Mouse (Mus musculus) kidney, embryonic 14.5 days (tissue): ENCODE results near the gene C130074G19Rik. TPM values are rescaled to one million over a fixed set of nuclear protein-coding genes. Genes with fewer than 3 reads are reported as not detected.

ENCODE experiments used
- ATAC-seq: fragments of 200-750 bp; cut with Nextera tagmentation; 2 replicates; pipeline ENCODE4 v1.8.0; 2017; ENCODE audit warnings: moderate number of reproducible peaks, mild to moderate bottlenecking, moderate TSS enrichment, moderate library complexity; ENCODE audit not compliant: low FRiP score, low TSS enrichment
- H3K27ac ChIP-seq: fragments of 300-500 bp; sonication (generic); 2 replicates; pipeline ENCODE4 v1.5.1; 2014; ENCODE audit warnings: low read depth, mild to moderate bottlenecking, low read length, moderate library complexity, mixed read lengths
- H3K27me3 ChIP-seq: fragments of 300-500 bp; sonication (generic); 2 replicates; pipeline ENCODE4 v1.6.1; 2014; ENCODE audit warnings: mild to moderate bottlenecking, low read length; ENCODE audit not compliant: control insufficient read depth, insufficient read depth
- H3K36me3 ChIP-seq: fragments of 300-500 bp; sonication (generic); 2 replicates; pipeline ENCODE4 v1.6.1; 2014; ENCODE audit warnings: low read length, mixed read lengths; ENCODE audit not compliant: control insufficient read depth, insufficient read depth
- H3K4me1 ChIP-seq: fragments of 300-500 bp; sonication (generic); 2 replicates; pipeline ENCODE4 v1.6.1; 2014; ENCODE audit warnings: low read length, mixed read lengths; ENCODE audit not compliant: control insufficient read depth, insufficient read depth
- H3K4me2 ChIP-seq: fragments of 300-500 bp; sonication (generic); replicated peaks from 2 replicates; pipeline ENCODE4 v1.6.1; 2014; ENCODE audit warnings: low read depth, mild to moderate bottlenecking, low read length
- H3K4me3 ChIP-seq: fragments of 300-500 bp; sonication (generic); 2 replicates; pipeline ENCODE4 v1.5.1; 2014; ENCODE audit warnings: mild to moderate bottlenecking, low read length
- H3K9ac ChIP-seq: fragments of 300-500 bp; sonication (generic); 2 replicates; pipeline ENCODE4 v1.6.1; 2014; ENCODE audit warnings: low read depth, mild to moderate bottlenecking, low read length, moderate library complexity
- H3K9me3 ChIP-seq: fragments of 300-500 bp; sonication (generic); 2 replicates; pipeline ENCODE4 v1.6.1; 2016; ENCODE audit warnings: low read length; ENCODE audit not compliant: control insufficient read depth
- WGBS: fragments of 180-500 bp; shearing (Covaris S2); extraction: QIAGEN DNeasy Blood & Tissue Kit; methylation state at CpG from one replicate; pipeline ENCODE4 v1.1.7; 2014; 5-methylcytosine and 5-hydroxymethylcytosine counted together
- microRNA counts: library from miRNA; unstranded; fragments of <30 nt; microRNA quantifications from one replicate; lab custom pipeline; 2017
- microRNA-seq: library from miRNA; unstranded; fragments of <30 nt; microRNA quantifications from one replicate; pipeline ENCODE4, GENCODE M21; 2016
- polyA plus RNA-seq: library from polyadenylated mRNA; unstranded; fragments of >200 nt; fragmentation: Nextera tagmentation; extraction: Ambion mirVana; gene quantifications from 2 replicates; pipeline ENCODE4 v1.2.1, GENCODE M21; 2014

The C130074G19Rik gene
- polyA plus RNA-seq, 1 experiment from 2014 or later: 2.2 TPM

GRCm38 (mm10) chr1:184822678-184823077, 60.3 kb downstream of the C130074G19Rik start:
- Histone ChIP-seq H3K4me3 (no peak overlapping the region), H3K27me3 (no peaks in the 10 kb centered on the region), H3K27ac (no peak overlapping the region), H3K9ac (no peak overlapping the region), H3K9me3 (no peaks in the 10 kb centered on the region), H3K4me1 (peaks cover 5% of the 10 kb centered on the region; the same call in 1 of the 2 replicates), H3K4me2 (no peak overlapping the region; the same call in 1 of the 2 replicates), H3K36me3 (peaks cover 19% of the 10 kb centered on the region; the same call in 1 of the 2 replicates)
- WGBS: 23% methylated on average over 11 of the region's 11 CpGs
- ATAC-seq: no peak

MicroRNAs encoded within 50 kb of the gene (microRNA counts, 519-probe panel; counts per million panel counts)
- microRNA mmu-miR-1981 (lab: Ali Mortazavi, UCI): not detected

Small RNA genes within 50 kb of the gene (microRNA-seq; reads per million reads assigned to microRNA genes)
- gene Mir1981: 86.7 reads per million, percentile 51 among the genes with 10 or more reads in this experiment

Other genes starting within 250 kb of the C130074G19Rik start
- 6.9 and 8.0 TPM in 2 replicates for gene Hlx, start 150.6 kb downstream of the C130074G19Rik start, polyA plus RNA-seq
- 0.28 and 0.41 TPM in 2 replicates for gene Marc1, start 71.9 kb downstream of the C130074G19Rik start, polyA plus RNA-seq
- gene Marc2, start 36.8 kb downstream of the C130074G19Rik start, polyA plus RNA-seq: 177 and 178 TPM in 2 replicates
- 2.4 and 3.0 TPM in 2 replicates for gene Mark1, start 116.4 kb upstream of the C130074G19Rik start, polyA plus RNA-seq